ENCODE assay signal across 10 mouse cellular contexts in the genomic region with DNA sequence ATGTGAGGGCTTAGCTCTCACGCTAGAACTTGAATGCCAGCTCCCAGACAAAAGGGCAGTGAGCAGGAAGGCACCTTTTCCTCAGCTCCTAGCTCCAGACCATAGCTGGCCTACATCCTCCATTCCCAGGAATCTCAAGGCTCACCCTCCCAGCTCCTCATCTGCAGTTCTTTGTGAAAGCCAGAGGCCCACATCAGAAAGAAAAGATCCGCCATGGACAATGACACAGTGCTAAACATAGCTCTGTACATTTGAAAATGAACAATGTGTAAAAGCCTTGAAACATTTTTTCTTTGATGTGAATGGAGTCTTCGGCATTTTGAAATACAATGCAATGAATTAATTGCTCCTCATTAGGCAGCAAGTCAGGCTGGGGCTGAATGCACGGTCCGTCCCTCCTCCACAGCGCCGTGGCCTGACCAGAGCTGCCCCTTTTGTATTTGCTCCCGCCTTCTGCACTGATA.
A peak's percentile ranks its signal among the peaks of the same experiment; 100 is the strongest.
DNase-seq lines count a peak whose midpoint lies in the region; ATAC-seq and TF ChIP-seq lines count a peak whose summit lies in the region.
"Had no signal": no experiment of that assay in that cellular context is flagged by ENCODE, and none has a peak within 500 bp of the region (broad histone marks: within the 10 kb centered on the region; RNA-seq: fewer than 3 reads in every experiment).

No protein-coding gene starts in this region.

- H3K27ac ChIP-seq in kidney, embryonic 16.5 days (ENCODE audit: low read length), result peak overlapping the region; percentile 48
- 0 out of 2 replicates have a peak overlapping the region, but pooled peaks have one; percentile 17 for H3K27ac ChIP-seq in embryonic facial prominence, embryonic 12.5 days
- peak overlapping the region; percentile 64 for H3K27ac ChIP-seq in hindbrain, embryonic 15.5 days (replicated peaks)
- H3K27ac ChIP-seq in olfactory bulb, adult 2 months (ENCODE audit: insufficient read depth, low read depth, low read length), result peak overlapping the region; percentile 71
- no peak overlapping the region for H3K27ac ChIP-seq in thymus, adult 2 months (ENCODE audit: control insufficient read depth, insufficient read depth, low read length)
- H3K27ac ChIP-seq: limb, embryonic 12.5 days had no signal

- TF ChIP-seq POLR2A in olfactory bulb, adult 2 months (IDR thresholded peaks at IDR 0.05; ENCODE audit: insufficient read depth, low read depth, low read length), result no peak
- no peak for TF ChIP-seq POLR2A in thymus, adult 2 months (IDR thresholded peaks at IDR 0.05; ENCODE audit: control insufficient read depth, extremely low read depth, insufficient read depth, low read length, poor library complexity)

- no peak for ATAC-seq in kidney, embryonic 16.5 days (ENCODE audit: low FRiP score, low TSS enrichment)
- no peak for ATAC-seq in embryonic facial prominence, embryonic 12.5 days (ENCODE audit: insufficient number of reproducible peaks, insufficient read depth, low FRiP score, low TSS enrichment)
- ATAC-seq in hindbrain, embryonic 15.5 days (ENCODE audit: low FRiP score, low read depth), result no peak
- ATAC-seq: activated CD4-positive, CD25-positive, alpha-beta regulatory T cell, adult 4 months had no signal

- no peak for DNase-seq in kidney, postnatal 36 days
- DNase-seq in thymus, adult 2 months, result no peak
- DNase-seq in right cerebral cortex, postnatal 4 days, result no peak
- no peak for DNase-seq in testis, postnatal 10 days (ENCODE audit: low spot score)

- peak overlapping the region; percentile 16; the same call in 1 of the 2 replicates for H3K9ac ChIP-seq in kidney, embryonic 16.5 days (replicated peaks; ENCODE audit: low read length)
- H3K9ac ChIP-seq in embryonic facial prominence, embryonic 12.5 days, result no peak overlapping the region
- no peak overlapping the region for H3K9ac ChIP-seq in hindbrain, embryonic 15.5 days
- H3K9ac ChIP-seq: limb, embryonic 12.5 days had no signal

- 24% methylated on average over 8 of the region's 8 CpGs for WGBS in kidney, embryonic 16.5 days
- 49% methylated on average over 8 of the region's 8 CpGs for WGBS in embryonic facial prominence, embryonic 12.5 days
- WGBS in hindbrain, embryonic 15.5 days, result 16% methylated on average over 8 of the region's 8 CpGs
- 49% methylated on average over 8 of the region's 8 CpGs for WGBS in olfactory bulb, adult 2 months
- WGBS in thymus, adult 2 months, result 74% methylated on average over 8 of the region's 8 CpGs

- no peaks in the 10 kb centered on the region for H3K27me3 ChIP-seq in kidney, embryonic 16.5 days (ENCODE audit: insufficient read depth, low read length)
- no peaks in the 10 kb centered on the region for H3K27me3 ChIP-seq in embryonic facial prominence, embryonic 12.5 days
- H3K27me3 ChIP-seq in hindbrain, embryonic 15.5 days, result no peaks in the 10 kb centered on the region
- no peaks in the 10 kb centered on the region; the same call in 1 of the 2 replicates for H3K27me3 ChIP-seq in thymus, adult 2 months (ENCODE audit: control insufficient read depth, insufficient read depth, low read length)
- H3K27me3 ChIP-seq: limb, embryonic 12.5 days had no signal

- H3K4me3 ChIP-seq in kidney, embryonic 16.5 days (ENCODE audit: low read length), result no peak overlapping the region
- H3K4me3 ChIP-seq in embryonic facial prominence, embryonic 12.5 days, result no peak overlapping the region
- H3K4me3 ChIP-seq in hindbrain, embryonic 15.5 days, result no peak overlapping the region
- no peak overlapping the region for H3K4me3 ChIP-seq in olfactory bulb, adult 2 months (ENCODE audit: insufficient read depth, low read depth, low read length)
- no peak overlapping the region for H3K4me3 ChIP-seq in thymus, adult 2 months (ENCODE audit: control insufficient read depth, insufficient read depth, low read length)
- H3K4me3 ChIP-seq: limb, embryonic 12.5 days had no signal

- 0 out of 2 replicates have a peak, but pooled peaks cover 2% of the 10 kb centered on the region for H3K36me3 ChIP-seq in kidney, embryonic 16.5 days (ENCODE audit: insufficient read depth, low read length)
- H3K36me3 ChIP-seq in embryonic facial prominence, embryonic 12.5 days, result peaks cover 23% of the 10 kb centered on the region; the same call in 1 of the 2 replicates
- H3K36me3 ChIP-seq in hindbrain, embryonic 15.5 days, result no peaks in the 10 kb centered on the region
- no peaks in the 10 kb centered on the region for H3K36me3 ChIP-seq in thymus, adult 2 months (ENCODE audit: control insufficient read depth, insufficient read depth, low read length)

- TF ChIP-seq CTCF in olfactory bulb, adult 2 months (IDR thresholded peaks at IDR 0.05; ENCODE audit: insufficient read depth, low read depth, low read length), result no peak
- TF ChIP-seq CTCF in thymus, adult 2 months (IDR thresholded peaks at IDR 0.05; ENCODE audit: borderline replicate concordance, control insufficient read depth, extremely low read depth, insufficient read depth, low read length, poor library complexity), result no peak

- no peak overlapping the region for H3K4me2 ChIP-seq in kidney, embryonic 16.5 days (replicated peaks; ENCODE audit: low read depth, low read length)
- no peak overlapping the region for H3K4me2 ChIP-seq in embryonic facial prominence, embryonic 12.5 days (replicated peaks)
- no peak overlapping the region for H3K4me2 ChIP-seq in hindbrain, embryonic 15.5 days
- H3K4me2 ChIP-seq: limb, embryonic 12.5 days had no signal

- no peaks in the 10 kb centered on the region for H3K9me3 ChIP-seq in kidney, embryonic 16.5 days (ENCODE audit: low read length)
- H3K9me3 ChIP-seq in embryonic facial prominence, embryonic 12.5 days, result no peaks in the 10 kb centered on the region
- no peaks in the 10 kb centered on the region for H3K9me3 ChIP-seq in hindbrain, embryonic 15.5 days
- H3K9me3 ChIP-seq: limb, embryonic 12.5 days had no signal

- H3K4me1 ChIP-seq in kidney, embryonic 16.5 days (ENCODE audit: insufficient read depth, low read length), result peaks cover 42% of the 10 kb centered on the region
- H3K4me1 ChIP-seq in embryonic facial prominence, embryonic 12.5 days, result peaks cover 42% of the 10 kb centered on the region
- H3K4me1 ChIP-seq in hindbrain, embryonic 15.5 days (replicated peaks), result peaks cover 53% of the 10 kb centered on the region
- H3K4me1 ChIP-seq in olfactory bulb, adult 2 months (ENCODE audit: control insufficient read depth, insufficient read depth, low read length), result peaks cover 18% of the 10 kb centered on the region
- no peaks in the 10 kb centered on the region for H3K4me1 ChIP-seq in thymus, adult 2 months (replicated peaks; ENCODE audit: control insufficient read depth, insufficient read depth, low read length)
